Mouse (Mus musculus) thymus, adult 2 months (tissue): ENCODE results near the gene 1700037H04Rik.

Experiments used
- CTCF ChIP-seq: fragments of 200-500 bp; IDR thresholded peaks from 2 replicates; pipeline ENCODE4 v1.5.1; 2012; ENCODE audit warnings: mild to moderate bottlenecking, control low read depth, low read length, moderate library complexity, borderline replicate concordance; ENCODE audit not compliant: control insufficient read depth, poor library complexity, insufficient read depth; ENCODE audit errors: extremely low read depth
- POLR2A ChIP-seq: fragments of 200-500 bp; IDR thresholded peaks from 2 replicates; pipeline ENCODE4 v1.6.1; 2012; ENCODE audit warnings: mild to moderate bottlenecking, low read length, control low read depth, moderate library complexity; ENCODE audit not compliant: control insufficient read depth, poor library complexity, insufficient read depth; ENCODE audit errors: extremely low read depth

GRCm38 (mm10) chr2:131175945-131176309 is 16.0 kb upstream of the 1700037H04Rik start:
- no peak for TF ChIP-seq POLR2A
- no peak for TF ChIP-seq CTCF
